Mouse (Mus musculus) gastrocnemius, postnatal 25 days (tissue): ENCODE results near the gene Pglyrp3. TPM values are rescaled to one million over a fixed set of nuclear protein-coding genes. Genes with fewer than 3 reads are reported as not detected.
"Not testable (repeated sequence)": the region's sequence is repeated elsewhere in the genome, so short reads cannot be mapped to it uniquely, and the experiment has no call there.

Experiments used
- DNase-seq: peaks from one replicate; pipeline ENCODE4 v3.0.0; 2022
- long read RNA-seq, 2 experiments: library from polyadenylated mRNA; stranded (forward); transcript quantifications; one replicate each; pipeline ENCODE4 v2.0.0; 2021
- microRNA-seq, 2 experiments: library from miRNA; unstranded; fragments of <30 nt; microRNA quantifications; one replicate each; pipeline ENCODE4 v1.2.0; 2021; ENCODE audit warnings: borderline replicate concordance in 2 of 2
- total RNA-seq, 2 experiments: library from RNA; stranded (reverse); gene quantifications; 1 replicate in 1 of 2; 2 replicates in 1 of 2; pipeline ENCODE4 v1.2.3; 2021

The Pglyrp3 gene
- not detected for total RNA-seq
- long read RNA-seq, experiment 1: 0 reads
- long read RNA-seq, experiment 2: 0 reads

GRCm38 (mm10) chr3:92014283-92014682, at the start of gene Pglyrp3:
TSS of gene Pglyrp3 (plus strand) at chr3:92014583.
- no peak for DNase-seq

GRCm38 (mm10) chr3:92011001-92011400, 3.4 kb upstream of the Pglyrp3 start:
- DNase-seq: no peak

GRCm38 (mm10) chr3:92024541-92024940, 10.2 kb downstream of the Pglyrp3 start:
- DNase-seq: not testable (repeated sequence)

- DNase-seq: no peak
Measured at GRCm38 (mm10) chr3:92033203-92033602, 18.8 kb downstream of the Pglyrp3 start.

GRCm38 (mm10) chr3:92033892-92034291, 19.5 kb downstream of the Pglyrp3 start:
- DNase-seq: no peak

- DNase-seq: no peak
Measured at GRCm38 (mm10) chr3:92050382-92051054, 36.1 kb downstream of the Pglyrp3 start.

- peak; percentile 54 for DNase-seq
Measured at GRCm38 (mm10) chr3:92080462-92081284, 66.3 kb downstream of the Pglyrp3 start.

Small RNA genes lying within 50 kb of the gene (microRNA-seq; reads per million reads assigned to microRNA genes)
- gene Gm23697 (0 reads per million in 2 experiments), gene Gm25145 (0 reads per million in 2 experiments)

Other genes starting within 250 kb of the Pglyrp3 start
- not detected for gene Lor, start 68.6 kb downstream of the Pglyrp3 start, total RNA-seq
- gene Prr9, start 109.4 kb downstream of the Pglyrp3 start, total RNA-seq: not detected
- not detected for gene Lelp1, start 128.2 kb downstream of the Pglyrp3 start, total RNA-seq
- gene Sprr2a1, start 201.2 kb downstream of the Pglyrp3 start, total RNA-seq: not detected
- gene Sprr2a2, start 201.3 kb downstream of the Pglyrp3 start, total RNA-seq: not detected